Mouse (Mus musculus) lung, embryonic 16.5 days (tissue): ENCODE data around the gene Smlr1. TPM values are rescaled to one million over a fixed set of nuclear protein-coding genes. Genes with fewer than 3 reads are reported as not detected.
A peak's percentile ranks its signal among the peaks of the same experiment; 100 is the strongest.

Experiments used
- ATAC-seq: fragments of 200-750 bp; cut with Nextera tagmentation; 2 replicates; pipeline ENCODE4 v1.8.0; 2017; ENCODE audit warnings: low read depth, mild to moderate bottlenecking, moderate library complexity
- H3K27ac ChIP-seq: fragments of 300-500 bp; sonication (generic); 2 replicates; pipeline ENCODE4 v1.5.1; 2014; ENCODE audit warnings: mild to moderate bottlenecking, control low read depth, low read length
- H3K27me3 ChIP-seq: fragments of 300-500 bp; sonication (generic); 2 replicates; pipeline ENCODE4 v1.6.1; 2014; ENCODE audit warnings: low read depth, low read length, mixed read lengths; ENCODE audit not compliant: control insufficient read depth, insufficient read depth
- H3K36me3 ChIP-seq: fragments of 300-500 bp; sonication (generic); 2 replicates; pipeline ENCODE4 v1.6.1; 2014; ENCODE audit warnings: low read length; ENCODE audit not compliant: control insufficient read depth, insufficient read depth
- H3K4me1 ChIP-seq: fragments of 300-500 bp; sonication (generic); replicated peaks from 2 replicates; pipeline ENCODE4 v1.6.1; 2014; ENCODE audit warnings: low read length, mixed read lengths; ENCODE audit not compliant: control insufficient read depth, insufficient read depth
- H3K4me2 ChIP-seq: fragments of 300-500 bp; sonication (generic); 2 replicates; pipeline ENCODE4 v1.6.1; 2014; ENCODE audit warnings: low read depth, low read length, control low read depth
- H3K4me3 ChIP-seq: fragments of 300-500 bp; sonication (generic); 2 replicates; pipeline ENCODE4 v1.5.1; 2014; ENCODE audit warnings: mild to moderate bottlenecking, low read length, control low read depth
- H3K9ac ChIP-seq: fragments of 300-500 bp; sonication (generic); 2 replicates; pipeline ENCODE4 v1.6.1; 2014; ENCODE audit warnings: low read length, control low read depth
- H3K9me3 ChIP-seq: fragments of 300-500 bp; sonication (generic); 2 replicates; pipeline ENCODE4 v1.6.1; 2016; ENCODE audit warnings: low read length; ENCODE audit not compliant: control insufficient read depth
- WGBS: fragments of 180-500 bp; shearing (Covaris S2); extraction: QIAGEN DNeasy Blood & Tissue Kit; methylation state at CpG from one replicate; pipeline ENCODE4 v1.1.7; 2014; 5-methylcytosine and 5-hydroxymethylcytosine counted together
- polyA plus RNA-seq: library from polyadenylated mRNA; unstranded; fragments of >200 nt; fragmentation: Nextera tagmentation; extraction: Ambion mirVana; gene quantifications from 2 replicates; pipeline ENCODE4 v1.2.1, GENCODE M21; 2015

Gene Smlr1
- polyA plus RNA-seq, 1 experiment from 2014 or later: not detected

DNA sequence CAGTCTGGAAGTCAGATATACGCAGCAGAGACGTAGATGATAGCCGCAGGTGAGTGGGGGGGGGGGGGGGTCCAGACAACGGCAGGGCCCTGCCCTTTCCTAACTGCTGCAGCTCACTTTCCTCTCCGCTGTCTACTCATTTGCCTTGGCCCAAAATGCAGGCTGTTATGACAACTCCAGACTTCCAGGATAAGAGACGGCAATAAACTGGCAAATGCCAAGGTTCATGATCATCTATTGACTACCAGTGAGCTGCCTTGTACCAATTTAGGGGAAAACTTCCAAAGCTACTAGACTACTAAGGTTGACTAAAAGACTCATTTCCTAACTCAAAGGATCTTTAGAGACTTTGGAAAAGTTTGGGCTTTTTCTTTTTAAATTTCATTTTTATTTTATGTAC is 554 bp upstream of the Smlr1 start:
- peaks cover 3% of the 10 kb centered on the region; the same call in 1 of the 2 replicates for H3K4me1 ChIP-seq
- H3K9ac ChIP-seq: no peak overlapping the region
- H3K36me3 ChIP-seq: no peaks in the 10 kb centered on the region
- no peaks in the 10 kb centered on the region for H3K27me3 ChIP-seq
- H3K9me3 ChIP-seq: no peaks in the 10 kb centered on the region
- no peak overlapping the region for H3K4me3 ChIP-seq
- no peak for ATAC-seq
- no peak overlapping the region for H3K4me2 ChIP-seq
- WGBS: 84% methylated on average over 6 of the region's 6 CpGs
- no peak overlapping the region for H3K27ac ChIP-seq

GRCm38 (mm10) chr10:25534467-25534866 is 1.6 kb downstream of the Smlr1 start:
- Histone ChIP-seq H3K4me2 (no peak overlapping the region), H3K4me3 (no peak overlapping the region), H3K27me3 (no peaks in the 10 kb centered on the region), H3K36me3 (no peaks in the 10 kb centered on the region), H3K4me1 (peaks cover 5% of the 10 kb centered on the region; the same call in 1 of the 2 replicates), H3K9me3 (no peaks in the 10 kb centered on the region), H3K9ac (no peak overlapping the region), H3K27ac (no peak overlapping the region)
- ATAC-seq: no peak
- WGBS: 75% methylated on average over 5 of the region's 5 CpGs

- no peak overlapping the region for H3K4me2 ChIP-seq
- H3K27me3 ChIP-seq: no peaks in the 10 kb centered on the region
- H3K27ac ChIP-seq: no peak overlapping the region
- H3K4me1 ChIP-seq: peaks cover 5% of the 10 kb centered on the region; the same call in 1 of the 2 replicates
- ATAC-seq: 0 out of 2 replicates have a peak, but pooled peaks have one; percentile 43
- no peak overlapping the region for H3K9ac ChIP-seq
- no peaks in the 10 kb centered on the region for H3K9me3 ChIP-seq
- H3K36me3 ChIP-seq: no peaks in the 10 kb centered on the region
- WGBS: 39% methylated on average over 9 of the region's 9 CpGs
- H3K4me3 ChIP-seq: no peak overlapping the region
These were observed 2.4 kb downstream of the Smlr1 start for GRCm38 (mm10) chr10:25533513-25534246.

DNA sequence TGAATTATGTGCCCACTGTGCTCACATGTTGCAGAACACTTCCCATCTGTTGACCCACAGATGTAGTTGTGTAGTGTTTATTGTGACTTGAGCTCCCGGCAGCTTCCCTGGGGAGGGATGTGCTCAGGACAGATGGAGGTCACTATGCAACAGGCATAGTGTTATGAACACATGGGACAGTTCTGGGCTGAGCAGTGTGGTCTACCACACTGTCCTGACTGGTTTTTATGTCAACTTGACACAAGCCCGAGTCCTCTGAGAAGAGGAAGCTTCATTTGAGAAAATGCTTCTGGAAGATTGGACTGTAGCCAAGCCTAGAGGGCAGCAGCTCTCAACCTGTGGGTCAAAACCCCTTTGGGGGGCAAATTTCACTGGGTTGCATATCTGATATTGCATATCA is 3.0 kb downstream of the Smlr1 start:
- H3K9ac ChIP-seq: no peak overlapping the region
- H3K36me3 ChIP-seq: no peaks in the 10 kb centered on the region
- H3K27ac ChIP-seq: no peak overlapping the region
- no peak for ATAC-seq
- H3K4me2 ChIP-seq: no peak overlapping the region
- no peaks in the 10 kb centered on the region for H3K27me3 ChIP-seq
- 22% methylated on average over 2 of the region's 2 CpGs for WGBS
- peaks cover 5% of the 10 kb centered on the region; the same call in 1 of the 2 replicates for H3K4me1 ChIP-seq
- no peak overlapping the region for H3K4me3 ChIP-seq
- H3K9me3 ChIP-seq: no peaks in the 10 kb centered on the region

DNA sequence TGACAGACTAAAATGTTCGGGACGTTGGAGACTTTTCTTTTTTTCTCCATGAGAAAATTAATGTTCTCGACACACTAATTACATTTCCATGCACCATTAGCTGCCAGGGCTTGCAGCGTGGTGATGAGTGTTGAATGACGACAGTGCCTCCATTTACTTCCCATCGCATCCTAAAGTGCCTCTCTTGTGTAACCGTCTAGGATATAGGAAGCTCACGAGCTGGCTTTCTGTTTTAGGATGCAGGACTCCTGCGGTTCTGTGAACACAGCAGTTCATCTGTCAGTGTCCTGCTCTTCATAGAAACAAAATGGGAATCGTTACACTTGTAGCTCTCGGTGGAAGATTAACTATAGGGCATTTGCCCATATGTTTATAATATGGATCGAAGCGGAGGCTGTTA is 4.7 kb downstream of the Smlr1 start:
- H3K27ac ChIP-seq: no peak overlapping the region
- no peak overlapping the region for H3K4me2 ChIP-seq
- WGBS: 55% methylated on average over 13 of the region's 13 CpGs

DNA sequence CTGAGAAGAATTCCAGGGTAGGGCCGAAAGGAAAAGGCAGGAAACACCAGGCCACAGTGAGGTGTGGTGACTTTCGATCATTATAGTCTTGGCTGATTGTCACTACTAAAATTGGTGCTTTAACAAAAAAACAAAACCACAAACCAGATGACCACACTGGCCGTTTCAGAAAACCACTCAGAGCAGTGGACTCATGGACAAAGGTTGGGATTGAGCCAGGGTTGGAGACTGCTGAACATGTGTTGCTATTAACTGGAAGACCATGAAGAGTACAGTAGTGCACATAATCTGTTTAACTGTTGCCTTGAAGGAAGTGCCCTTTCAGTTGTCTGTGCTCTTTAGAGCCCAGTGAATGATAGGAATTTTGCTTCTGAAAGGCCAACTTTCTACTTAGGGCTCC is 8.9 kb downstream of the Smlr1 start:
- 61% methylated on average over 3 of the region's 3 CpGs for WGBS
- peaks cover 5% of the 10 kb centered on the region; the same call in 1 of the 2 replicates for H3K4me1 ChIP-seq
- no peaks in the 10 kb centered on the region for H3K9me3 ChIP-seq
- no peaks in the 10 kb centered on the region for H3K27me3 ChIP-seq
- peaks cover 8% of the 10 kb centered on the region for H3K36me3 ChIP-seq
- H3K4me2 ChIP-seq: no peak overlapping the region
- no peak for ATAC-seq
- no peak overlapping the region for H3K9ac ChIP-seq
- H3K27ac ChIP-seq: no peak overlapping the region
- no peak overlapping the region for H3K4me3 ChIP-seq

More for the DNA sequence above, 4.7 kb downstream of the Smlr1 start:
- no peak for ATAC-seq
- Histone ChIP-seq H3K9ac (no peak overlapping the region), H3K4me1 (peaks cover 5% of the 10 kb centered on the region; the same call in 1 of the 2 replicates), H3K9me3 (no peaks in the 10 kb centered on the region), H3K36me3 (no peaks in the 10 kb centered on the region), H3K4me3 (no peak overlapping the region), H3K27me3 (no peaks in the 10 kb centered on the region)

GRCm38 (mm10) chr10:25526622-25527021 is 9.4 kb downstream of the Smlr1 start:
- Histone ChIP-seq H3K9me3 (no peaks in the 10 kb centered on the region), H3K36me3 (peaks cover 8% of the 10 kb centered on the region), H3K27me3 (no peaks in the 10 kb centered on the region), H3K4me3 (no peak overlapping the region), H3K9ac (no peak overlapping the region), H3K4me1 (peaks cover 2% of the 10 kb centered on the region; the same call in 1 of the 2 replicates), H3K4me2 (no peak overlapping the region), H3K27ac (no peak overlapping the region)
- no peak for ATAC-seq
- WGBS: 76% methylated on average over 4 of the region's 4 CpGs

DNA sequence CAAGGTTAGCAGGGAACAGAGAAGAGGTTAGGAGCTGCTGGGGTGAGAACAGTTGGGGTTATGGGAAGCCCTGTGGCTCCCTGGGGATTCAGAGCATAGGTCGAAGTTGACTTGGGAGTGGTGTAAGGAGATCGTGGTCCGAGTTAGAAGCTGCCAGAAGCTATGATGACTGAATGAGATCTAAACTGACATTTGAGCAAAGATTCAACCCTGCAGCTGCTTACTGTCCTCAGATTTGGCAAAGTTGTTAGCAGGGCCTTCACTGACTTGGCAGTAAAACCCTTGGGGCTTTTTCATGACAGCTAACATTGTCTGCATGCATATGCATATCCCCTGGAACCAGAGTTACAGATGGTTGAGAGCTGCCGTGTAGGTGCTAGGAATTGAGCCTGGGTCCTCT is 9.9 kb downstream of the Smlr1 start:
- no peak for ATAC-seq
- no peak overlapping the region for H3K4me2 ChIP-seq
- peaks cover 8% of the 10 kb centered on the region for H3K36me3 ChIP-seq
- H3K27ac ChIP-seq: no peak overlapping the region
- no peaks in the 10 kb centered on the region for H3K9me3 ChIP-seq
- no peaks in the 10 kb centered on the region for H3K27me3 ChIP-seq
- WGBS: 64% methylated on average over 4 of the region's 4 CpGs
- H3K4me1 ChIP-seq: no peaks in the 10 kb centered on the region; the same call in 1 of the 2 replicates
- no peak overlapping the region for H3K4me3 ChIP-seq
- no peak overlapping the region for H3K9ac ChIP-seq

- no peak overlapping the region for H3K4me2 ChIP-seq
- H3K4me1 ChIP-seq: no peaks in the 10 kb centered on the region; the same call in 1 of the 2 replicates
- no peak overlapping the region for H3K9ac ChIP-seq
- no peaks in the 10 kb centered on the region for H3K9me3 ChIP-seq
- ATAC-seq: no peak
- H3K27me3 ChIP-seq: no peaks in the 10 kb centered on the region
- H3K27ac ChIP-seq: no peak overlapping the region
- H3K4me3 ChIP-seq: no peak overlapping the region
- WGBS: 88% methylated on average over 8 of the region's 8 CpGs
- peaks cover 10% of the 10 kb centered on the region for H3K36me3 ChIP-seq
These were observed 12.3 kb downstream of the Smlr1 start for GRCm38 (mm10) chr10:25523727-25524126.
